Mouse (Mus musculus) spleen, postnatal 36 days (tissue): Measurements from ENCODE around the gene Cybc1.
A peak's percentile ranks its signal among the peaks of the same experiment; 100 is the strongest.

Experiments
- DNase-seq, 2 experiments: peaks; one replicate each; pipeline ENCODE4 v3.0.0; 2022; ENCODE audit warnings: low spot score in 2 of 2, mixed read lengths in 1 of 2

The Cybc1 gene

GRCm38 (mm10) chr11:121216831-121217230 is 12.3 kb downstream of the Cybc1 start:
- DNase-seq: no peak

DNA sequence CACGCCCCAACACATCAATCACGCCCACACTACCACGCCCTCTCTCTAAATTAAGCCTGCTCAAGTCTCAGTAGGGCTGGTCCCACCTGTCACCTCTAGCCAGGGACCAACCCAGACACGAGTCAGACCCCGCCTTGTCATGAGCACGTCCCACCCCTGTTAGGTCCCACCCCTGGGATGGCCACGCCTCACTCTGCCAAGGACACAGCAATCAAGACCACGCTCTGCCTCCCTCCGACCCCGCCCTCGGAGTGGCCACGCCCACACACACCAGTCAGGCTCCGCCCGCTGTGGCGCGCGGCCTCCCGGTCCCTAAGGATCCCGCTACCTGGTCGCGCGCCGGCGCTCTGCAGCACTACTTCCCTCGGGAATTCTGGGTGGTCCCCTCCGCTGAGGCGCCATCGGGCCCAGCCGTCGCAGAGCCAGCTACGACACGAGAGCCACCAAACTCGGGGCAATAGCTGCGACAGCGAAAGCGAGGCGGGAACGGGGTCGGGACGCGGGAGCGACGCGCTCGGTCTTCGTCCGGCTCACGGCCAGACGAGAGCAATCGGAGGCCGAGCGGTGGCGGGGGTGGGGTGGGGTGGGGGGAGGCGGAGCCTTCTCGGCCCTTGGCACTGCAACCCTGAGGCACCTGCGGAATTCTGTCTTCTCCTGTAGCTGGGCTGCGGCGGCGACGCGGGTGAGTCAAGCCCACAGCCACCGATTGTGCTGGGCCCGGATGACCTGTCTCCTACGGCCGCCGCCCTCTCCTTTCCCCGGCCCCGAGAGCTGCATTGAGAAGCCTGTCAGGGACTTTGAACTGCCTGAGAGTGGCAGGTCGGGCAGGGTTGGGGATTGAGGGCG is 24.7 kb downstream of the Cybc1 start, which contains the start of the genes Hexdc and Ogfod3:
TSS of gene Hexdc (plus strand) at position 273 of the 846 bp plus-strand sequence.
TSS of gene Ogfod3 (minus strand) at position 551 of the 846 bp plus-strand sequence.
- peak; percentile 96 to 97 for DNase-seq

GRCm38 (mm10) chr11:121203859-121204160 is 25.3 kb downstream of the Cybc1 start:
- DNase-seq: no peak

GRCm38 (mm10) chr11:121201436-121202198 is 27.5 kb downstream of the Cybc1 start:
- peak in 1 of 2 experiments; percentile 18 for DNase-seq

DNA sequence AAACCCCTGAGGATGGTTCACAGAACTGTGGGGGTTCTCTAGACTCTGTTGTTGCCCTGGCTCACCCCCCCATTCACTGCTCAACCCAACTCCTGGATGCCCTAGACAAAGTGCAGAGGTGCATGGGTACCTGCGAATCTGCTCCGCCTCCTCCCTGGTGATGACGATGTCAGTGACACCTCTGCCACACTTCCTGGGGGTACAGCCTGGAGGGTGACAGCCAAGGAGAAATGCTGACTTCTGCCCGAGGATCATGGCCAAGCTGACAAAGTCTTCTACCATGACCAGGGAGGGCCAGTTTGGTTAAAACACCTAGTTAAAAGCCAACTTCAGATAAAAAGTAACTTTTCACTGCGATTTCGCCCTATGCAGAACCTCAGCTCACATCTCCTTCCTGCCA is 28.3 kb downstream of the Cybc1 start:
- DNase-seq: no peak

DNA sequence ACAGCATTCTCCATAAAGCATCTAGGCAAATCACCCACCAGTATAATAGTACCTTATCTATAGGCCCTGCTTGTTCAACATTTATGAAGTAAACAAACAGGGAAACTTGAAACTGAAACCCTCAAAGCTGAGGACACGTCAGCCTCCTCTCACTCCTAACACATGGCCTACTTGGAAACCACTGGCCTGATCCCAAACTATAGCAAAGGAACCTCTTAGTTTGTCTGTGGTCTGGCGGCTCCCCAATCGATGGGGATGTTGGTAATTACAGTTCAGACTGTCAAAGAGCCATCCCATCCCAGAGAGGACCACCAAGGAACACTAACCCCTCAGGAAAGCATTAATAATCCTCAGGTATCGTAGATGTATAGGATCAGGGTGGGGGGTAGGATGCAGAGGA is 29.3 kb downstream of the Cybc1 start:
- DNase-seq: no peak

DNA sequence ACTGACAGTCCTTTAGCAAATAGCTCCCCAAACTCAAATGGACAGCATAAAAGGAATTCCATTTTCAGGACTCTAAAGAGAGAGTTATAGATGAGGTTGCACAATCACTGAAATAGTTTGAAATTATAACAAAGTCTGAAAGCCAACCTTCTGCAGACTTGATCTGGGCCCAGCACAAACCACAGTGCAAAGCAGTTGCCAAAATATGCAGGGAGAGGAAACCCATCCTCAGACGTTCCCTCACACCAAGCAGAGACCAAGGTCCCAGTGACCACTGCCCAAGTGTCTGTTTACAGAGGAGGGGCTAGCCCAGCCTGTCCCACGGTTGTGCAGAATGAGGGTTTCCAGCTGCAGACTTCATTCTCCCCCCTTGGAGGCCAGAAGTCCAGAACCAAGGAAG is 30.5 kb downstream of the Cybc1 start:
- no peak for DNase-seq

DNA sequence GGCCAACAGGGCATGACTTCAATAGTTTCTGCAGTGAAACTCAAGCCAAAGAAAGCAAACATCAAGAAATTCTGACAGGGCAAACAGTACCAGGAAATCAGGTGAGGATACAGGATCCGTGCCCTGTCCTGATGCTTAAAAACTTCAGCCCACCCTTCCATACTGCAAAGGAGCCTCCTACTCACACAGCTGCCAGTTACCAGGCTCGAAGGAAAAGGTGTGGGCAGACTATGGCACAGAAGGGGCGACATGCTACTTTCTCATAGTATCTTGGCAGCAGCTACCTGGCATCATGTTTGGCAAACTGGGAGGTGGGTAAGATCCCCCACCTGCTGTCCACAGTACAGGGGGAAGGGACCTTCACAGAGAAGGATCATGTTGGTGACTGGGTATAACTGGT is 35.7 kb downstream of the Cybc1 start:
- DNase-seq: no peak

- no peak for DNase-seq
These were observed 36.4 kb downstream of the Cybc1 start for GRCm38 (mm10) chr11:121192742-121193141.

- no peak for DNase-seq
These were observed 39.4 kb downstream of the Cybc1 start for GRCm38 (mm10) chr11:121189681-121190080.

DNA sequence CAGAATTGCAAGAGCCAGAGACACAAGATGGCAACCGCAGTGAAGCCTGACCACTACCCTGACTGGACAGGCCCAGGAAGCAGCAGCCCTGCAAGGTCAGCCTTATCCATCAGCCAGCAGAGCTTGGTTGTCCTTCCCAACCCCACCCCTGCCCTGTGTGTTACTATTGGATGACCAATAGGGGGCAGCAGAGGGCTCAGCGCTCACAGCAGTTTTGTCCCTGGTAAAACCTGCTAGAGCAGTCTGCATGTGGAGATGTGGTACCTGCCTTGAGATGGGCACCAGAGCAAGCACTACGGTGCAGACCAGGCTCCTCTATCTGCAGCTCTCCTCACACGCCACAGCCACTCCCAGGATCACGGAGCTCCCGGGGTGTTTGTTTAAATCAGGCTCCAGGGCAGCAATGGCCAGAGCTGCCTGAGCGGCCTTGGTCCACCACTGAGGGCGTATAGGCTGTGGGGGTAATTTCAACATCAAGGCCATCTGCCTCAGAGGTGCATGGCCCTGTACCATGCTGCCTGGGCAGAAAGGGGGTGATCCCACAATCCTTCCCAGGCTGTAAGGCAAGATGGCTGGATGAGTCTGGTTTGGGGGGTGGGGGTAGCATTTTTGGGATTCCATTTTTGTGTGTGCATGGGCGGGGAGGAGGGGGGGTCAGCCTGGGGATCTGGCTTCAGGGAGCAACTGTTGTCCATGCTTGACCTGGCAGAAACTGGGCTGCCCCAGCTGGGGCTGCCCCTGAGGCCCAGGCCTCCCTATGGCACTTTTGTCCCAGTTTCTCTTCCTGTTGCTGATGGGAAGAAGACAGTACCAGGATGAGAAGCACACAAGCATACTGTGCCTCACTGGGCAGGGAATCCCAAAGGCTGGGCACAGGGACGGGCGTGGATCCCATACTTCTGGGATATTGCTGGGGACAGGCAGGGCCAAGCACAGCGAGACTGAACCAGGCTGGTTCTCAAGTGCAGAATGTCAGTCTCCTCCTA is 52.5 kb downstream of the Cybc1 start:
- DNase-seq: peak; percentile 10 to 37

DNA sequence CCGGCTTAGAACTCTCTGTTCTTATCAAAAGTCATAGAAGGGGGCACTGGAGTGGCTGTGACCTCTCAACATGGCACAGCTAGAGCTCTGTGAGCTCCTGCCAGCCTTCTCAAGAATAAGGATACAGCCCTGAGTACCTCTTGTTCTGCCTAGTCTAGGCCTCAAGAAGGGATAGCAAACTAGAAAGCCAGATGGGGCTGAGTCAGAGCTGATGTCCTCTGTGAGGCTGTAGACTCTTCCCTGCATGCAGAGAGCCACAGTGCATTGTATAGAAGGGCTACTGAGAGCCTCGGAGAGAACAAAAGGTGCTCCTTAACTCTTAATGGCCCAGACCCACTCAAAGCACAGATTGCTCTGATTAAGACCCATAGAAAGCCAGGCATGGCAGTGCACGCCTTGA is 54.9 kb downstream of the Cybc1 start:
- DNase-seq: no peak

DNA sequence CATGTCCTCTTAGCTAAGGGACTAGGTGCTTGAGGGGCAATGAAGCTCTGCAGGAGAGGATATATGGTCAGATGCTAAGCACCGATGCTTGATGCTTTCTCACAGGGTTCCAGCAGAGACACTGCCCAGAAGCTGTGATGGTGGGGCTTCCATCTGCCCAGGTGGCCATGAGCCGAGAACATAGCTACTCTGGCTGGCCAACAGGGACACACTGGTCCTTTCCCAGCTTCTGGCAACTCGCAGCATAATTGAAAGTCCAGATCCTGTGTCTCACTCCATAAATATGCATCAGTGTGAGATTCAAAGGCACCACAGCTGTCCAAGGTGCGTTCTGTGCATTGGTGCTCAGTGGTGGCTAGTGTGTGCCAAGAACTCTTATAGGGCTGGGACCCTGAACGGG is 55.9 kb downstream of the Cybc1 start:
- no peak for DNase-seq
